Comparison of ENCODE assay signal across 38 mouse cellular contexts in the genomic region with DNA sequence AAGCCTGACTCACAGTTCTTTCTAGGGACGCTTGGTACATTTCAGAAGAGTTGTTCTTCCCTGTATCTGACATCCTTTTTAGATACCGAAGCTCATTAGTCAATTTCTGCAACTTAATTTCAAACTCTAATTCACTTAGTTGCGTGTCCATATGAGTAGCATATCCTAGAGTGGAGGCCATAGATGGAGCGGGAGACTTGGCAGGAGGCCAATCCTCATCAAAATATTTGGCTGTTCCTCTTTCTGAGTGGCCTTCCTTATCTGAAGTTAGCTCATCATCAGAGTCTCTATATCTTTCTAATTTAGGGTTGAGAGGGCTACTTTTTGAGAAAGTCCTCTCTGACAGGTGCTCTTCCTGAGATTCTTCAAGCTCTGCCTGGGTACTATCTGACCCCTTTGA. TPM values are rescaled to one million over a fixed set of nuclear protein-coding genes. Genes with fewer than 3 reads are reported as not detected.
"Had no signal": no experiment of that assay in that cellular context is flagged by ENCODE, and none has a peak within 500 bp of the region (broad histone marks: within the 10 kb centered on the region; RNA-seq: fewer than 3 reads in every experiment).

No protein-coding gene starts in this region.

RNA-seq across cellular contexts. Expression of a gene that starts 29.4 kb away (rescaled TPM):
- total RNA-seq: gastrocnemius, adult 18-20 months; gastrocnemius, adult 8-10 months; gastrocnemius, postnatal 14 days; gastrocnemius, postnatal 36 days; heart, adult 18-20 months; heart, adult 8-10 months; heart, postnatal 10 days; heart, postnatal 25 days; hematopoietic stem cell, adult 5-6 weeks; hindbrain, postnatal 0 days; layer of hippocampus, adult 18-20 months; layer of hippocampus, adult 8-10 months; layer of hippocampus, postnatal 14 days; layer of hippocampus, postnatal 36 days; left cerebral cortex, adult 18-20 months; left cerebral cortex, adult 8-10 months; left cerebral cortex, postnatal 10 days; left cerebral cortex, postnatal 25 days; left cerebral cortex, postnatal 4 days had no signal
- polyA plus RNA-seq: gonadal fat pad, adult 2 months; heart, embryonic 10.5 days; heart, embryonic 12.5 days; heart, embryonic 14.5 days; heart, embryonic 16.5 days; hindbrain, embryonic 11.5 days; hindbrain, embryonic 13.5 days; hindbrain, embryonic 15.5 days; hindbrain, postnatal 0 days; intestine, embryonic 14.5 days; intestine, embryonic 16.5 days; kidney, adult 2 months; kidney, embryonic 15.5 days; kidney, postnatal 0 days; large intestine, adult 2 months; limb, embryonic 11.5 days; limb, embryonic 13.5 days; liver, embryonic 11.5 days; liver, embryonic 13.5 days; liver, embryonic 15.5 days had no signal
